Mouse (Mus musculus) ES-E14 (cell line): Measurements from ENCODE around the gene Ccdc9b. TPM values are rescaled to one million over a fixed set of nuclear protein-coding genes. Genes with fewer than 3 reads are reported as not detected.
A peak's percentile ranks its signal among the peaks of the same experiment; 100 is the strongest.

Source experiments
- DNase-seq: peaks from one replicate; pipeline ENCODE4 v3.0.0-alpha.2; 2013; ENCODE audit warnings: low read depth, low spot score
- H3K27ac ChIP-seq: 2 replicates; pipeline ENCODE4 v1.5.1; 2012; ENCODE audit warnings: low read depth, mild to moderate bottlenecking, low read length, moderate library complexity, mixed read lengths; ENCODE audit not compliant: poor library complexity, insufficient read depth, severe bottlenecking
- H3K36me3 ChIP-seq: 2 replicates; pipeline ENCODE4 v1.6.1; 2012; ENCODE audit warnings: mild to moderate bottlenecking, low read length, moderate library complexity, mixed read lengths; ENCODE audit not compliant: control insufficient read depth, poor library complexity, insufficient read depth, severe bottlenecking
- H3K4me1 ChIP-seq, 2 experiments: fragments of 150-350 bp in 1 of 2; sonication (generic) in 1 of 2; 2 replicates each; pipeline ENCODE4 v1.6.1; 2012; ENCODE audit warnings: low read length in 2 of 2, mild to moderate bottlenecking in 1 of 2, mixed read lengths in 1 of 2; ENCODE audit not compliant: control insufficient read depth in 2 of 2, insufficient read depth in 2 of 2, poor library complexity in 1 of 2
- H3K4me3 ChIP-seq, 2 experiments: fragments of 150-350 bp in 1 of 2; sonication (generic) in 1 of 2; 2 replicates each; pipeline ENCODE4 v1.5.1; 2012; ENCODE audit warnings: low read length in 2 of 2, low read depth in 1 of 2, mild to moderate bottlenecking in 1 of 2, mixed read lengths in 1 of 2; ENCODE audit not compliant: insufficient read depth in 1 of 2, poor library complexity in 1 of 2, severe bottlenecking in 1 of 2
- H3K9ac ChIP-seq: 2 replicates; pipeline ENCODE4 v1.6.1; 2012; ENCODE audit warnings: low read depth, mild to moderate bottlenecking, low read length, mixed read lengths; ENCODE audit not compliant: poor library complexity, insufficient read depth, severe bottlenecking
- H3K9me3 ChIP-seq: fragments of 150-350 bp; sonication (generic); 2 replicates; pipeline ENCODE4 v1.6.1; 2012; ENCODE audit warnings: low read depth, mild to moderate bottlenecking, low read length; ENCODE audit not compliant: control insufficient read depth, insufficient read depth
- CHD2 ChIP-seq: IDR thresholded peaks from 2 replicates; pipeline ENCODE4 v1.6.1; 2014; ENCODE audit warnings: mild to moderate bottlenecking, low read depth, low read length, inconsistent platforms
- HCFC1 ChIP-seq: IDR thresholded peaks from 2 replicates; pipeline ENCODE4 v1.6.1; 2012; ENCODE audit warnings: low read length, inconsistent platforms, borderline replicate concordance; ENCODE audit not compliant: insufficient read depth
- MAFK ChIP-seq: IDR thresholded peaks from 2 replicates; pipeline ENCODE4 v1.6.1; 2014; ENCODE audit warnings: mild to moderate bottlenecking, low read depth, low read length, inconsistent platforms; ENCODE audit not compliant: insufficient read depth
- ZC3H11A ChIP-seq: IDR thresholded peaks from 2 replicates; pipeline ENCODE4 v1.6.1; 2012; ENCODE audit warnings: low read depth, mild to moderate bottlenecking, inconsistent platforms, low read length, borderline replicate concordance
- ZNF384 ChIP-seq: IDR thresholded peaks from 2 replicates; pipeline ENCODE4 v1.6.1; 2012; ENCODE audit warnings: low read depth, low read length, inconsistent platforms
- in situ Hi-C, 2 experiments: fragments of 600-800 bp; cut with MboI; formaldehyde crosslinking; loops; one replicate each; pipeline ENCODE4 v1.15.1; 2025; ENCODE audit warnings: low sequenced_read_pairs in 2 of 2, inconsistent platforms in 1 of 2; ENCODE audit not compliant: unreplicated experiment in 2 of 2
- total RNA-seq: library from RNA; depleted of rRNA; stranded (reverse); fragments of 300-350 nt; gene quantifications from 2 replicates; pipeline ENCODE4 v1.2.3, GENCODE M21; 2012

Gene Ccdc9b
- total RNA-seq, 1 experiment = 3.1 TPM

GRCm38 (mm10) chr2:118779504-118780480 lies 17.3 kb upstream of the Ccdc9b start, which contains the start of gene Disp2:
TSS of gene Disp2 (plus strand) at chr2:118779719.
- DNase-seq = peak; percentile 84
- in situ Hi-C loops = no loop called here
- Histone ChIP-seq H3K4me1 (no peaks in the 10 kb centered on the region), H3K27ac (no peak within 1 kb of the TSS), H3K4me3 (peak within 1 kb of the TSS in 1 of 2 experiments; percentile 27; a peak in 3 of 4 replicates), H3K9me3 (no peaks in the 10 kb centered on the region), H3K36me3 (no peaks in the 10 kb centered on the region), H3K9ac (no peak within 1 kb of the TSS; the same call in 1 of the 2 replicates)
- TF ChIP-seq CHD2 (no peak), HCFC1 (no peak), ZNF384 (no peak)

- TF ChIP-seq CHD2 (no peak), MAFK (no peak), ZC3H11A (no peak), ZNF384 (no peak), HCFC1 (no peak)
- Histone ChIP-seq H3K4me3 (peak overlapping the region in 1 of 2 experiments; percentile 21; a peak in 2 of 4 replicates), H3K9me3 (no peaks in the 10 kb centered on the region), H3K36me3 (no peaks in the 10 kb centered on the region), H3K27ac (no peak overlapping the region), H3K9ac (no peak overlapping the region; the same call in 1 of the 2 replicates), H3K4me1 (no peaks in the 10 kb centered on the region)
- in situ Hi-C loops = no loop called here
- no peak for DNase-seq
These were observed 16.6 kb upstream of the Ccdc9b start for GRCm38 (mm10) chr2:118779065-118779464.

DNA sequence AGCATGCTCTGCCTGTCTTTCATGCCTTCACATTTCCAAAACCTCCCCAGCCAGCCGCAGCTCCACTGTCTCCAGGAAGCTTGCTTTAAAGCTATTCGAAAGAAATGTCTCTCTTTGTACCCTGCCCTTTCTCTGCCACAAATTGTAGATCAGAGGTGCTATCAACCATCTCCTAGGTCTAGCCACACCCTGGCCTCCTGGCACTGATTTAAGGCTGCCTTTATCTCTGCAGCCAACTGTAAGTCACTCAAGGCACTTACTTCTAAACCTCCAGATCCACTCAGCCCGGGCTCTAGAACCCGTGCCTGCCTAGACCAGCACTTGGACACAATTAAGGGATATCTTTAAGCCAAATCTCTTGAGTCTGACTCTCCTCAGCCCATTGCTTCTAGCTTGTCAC lies 16.0 kb upstream of the Ccdc9b start:
- H3K4me1 ChIP-seq = no peaks in the 10 kb centered on the region
- no peaks in the 10 kb centered on the region for H3K36me3 ChIP-seq
- H3K4me3 ChIP-seq = no peak overlapping the region
- no peaks in the 10 kb centered on the region for H3K9me3 ChIP-seq
- TF ChIP-seq HCFC1 (no peak), MAFK (no peak), ZNF384 (no peak), ZC3H11A (no peak), CHD2 (no peak)
- no peak overlapping the region for H3K9ac ChIP-seq
- DNase-seq = no peak
- in situ Hi-C loops = no loop called here
- no peak overlapping the region for H3K27ac ChIP-seq

GRCm38 (mm10) chr2:118776295-118776694 lies 13.8 kb upstream of the Ccdc9b start:
- TF ChIP-seq ZC3H11A (no peak), CHD2 (no peak), MAFK (no peak), HCFC1 (no peak), ZNF384 (no peak)
- H3K9ac ChIP-seq = no peak overlapping the region
- in situ Hi-C loops = no loop called here

More at GRCm38 (mm10) chr2:118776295-118776694, 13.8 kb upstream of the Ccdc9b start:
- Histone ChIP-seq H3K4me1 (no peaks in the 10 kb centered on the region), H3K4me3 (no peak overlapping the region), H3K9me3 (no peaks in the 10 kb centered on the region), H3K27ac (no peak overlapping the region), H3K36me3 (no peaks in the 10 kb centered on the region)
- no peak for DNase-seq
